Mouse (Mus musculus) embryonic facial prominence, embryonic 14.5 days (tissue): ENCODE data around the gene Twf1. TPM values are rescaled to one million over a fixed set of nuclear protein-coding genes. Genes with fewer than 3 reads are reported as not detected.

ENCODE experiments used
- ATAC-seq: fragments of 200-750 bp; cut with Nextera tagmentation; 2 replicates; pipeline ENCODE4 v1.8.0; 2017; ENCODE audit warnings: low read depth, moderate number of reproducible peaks, moderate TSS enrichment
- DNase-seq: peaks from one replicate; pipeline ENCODE4 v3.0.0-alpha.2; 2015; ENCODE audit warnings: low spot score
- H3K27ac ChIP-seq: fragments of 300-500 bp; sonication (generic); replicated peaks from 2 replicates; pipeline ENCODE4 v1.5.1; 2014; ENCODE audit warnings: low read depth, mild to moderate bottlenecking, low read length, moderate library complexity
- H3K27me3 ChIP-seq: fragments of 300-500 bp; sonication (generic); replicated peaks from 2 replicates; pipeline ENCODE4 v1.6.1; 2014; ENCODE audit warnings: low read length; ENCODE audit not compliant: control insufficient read depth, insufficient read depth
- H3K36me3 ChIP-seq: fragments of 300-500 bp; sonication (generic); 2 replicates; pipeline ENCODE4 v1.6.1; 2014; ENCODE audit warnings: low read length, mixed read lengths; ENCODE audit not compliant: control insufficient read depth, insufficient read depth
- H3K4me1 ChIP-seq: fragments of 300-500 bp; sonication (generic); 2 replicates; pipeline ENCODE4 v1.6.1; 2014; ENCODE audit warnings: antibody characterized with exemption, low read length; ENCODE audit not compliant: control insufficient read depth, insufficient read depth
- H3K4me2 ChIP-seq: fragments of 300-500 bp; sonication (generic); 2 replicates; pipeline ENCODE4 v1.6.1; 2014; ENCODE audit warnings: low read depth, mild to moderate bottlenecking, low read length, moderate library complexity, mixed read lengths
- H3K4me3 ChIP-seq: fragments of 300-500 bp; sonication (generic); 2 replicates; pipeline ENCODE4 v1.5.1; 2014; ENCODE audit warnings: low read depth, mild to moderate bottlenecking, low read length
- H3K9ac ChIP-seq: fragments of 300-500 bp; sonication (generic); 2 replicates; pipeline ENCODE4 v1.6.1; 2014; ENCODE audit warnings: low read depth, mild to moderate bottlenecking, low read length, moderate library complexity, mixed read lengths
- H3K9me3 ChIP-seq: fragments of 300-500 bp; sonication (generic); 2 replicates; pipeline ENCODE4 v1.6.1; 2016; ENCODE audit warnings: low read length; ENCODE audit not compliant: control insufficient read depth
- WGBS: fragments of 180-500 bp; shearing (Covaris S2); extraction: QIAGEN DNeasy Blood & Tissue Kit; methylation state at CpG from one replicate; pipeline ENCODE4 v1.1.7; 2014; 5-methylcytosine and 5-hydroxymethylcytosine counted together
- polyA plus RNA-seq: library from polyadenylated mRNA; unstranded; fragments of >200 nt; fragmentation: Nextera tagmentation; extraction: Ambion mirVana; gene quantifications from 2 replicates; pipeline ENCODE4 v1.2.1, GENCODE M21; 2014

The Twf1 gene
- polyA plus RNA-seq, 1 experiment from 2014 or later: 78.3 TPM

GRCm38 (mm10) chr15:94587826-94588715, 1.6 kb downstream of the Twf1 start:
- Histone ChIP-seq H3K27ac (no peak overlapping the region), H3K36me3 (peaks cover 35% of the 10 kb centered on the region), H3K4me3 (peak overlapping the region; percentile 99), H3K9ac (peak overlapping the region; percentile 93; the same call in 1 of the 2 replicates), H3K9me3 (no peaks in the 10 kb centered on the region), H3K4me2 (peak overlapping the region; percentile 56), H3K4me1 (peaks cover 4% of the 10 kb centered on the region; the same call in 1 of the 2 replicates), H3K27me3 (no peaks in the 10 kb centered on the region)
- DNase-seq: no peak
- 75% methylated on average over 9 of the region's 9 CpGs for WGBS
- ATAC-seq: no peak

GRCm38 (mm10) chr15:94584738-94585137, 5.0 kb downstream of the Twf1 start:
- 88% methylated on average over 4 of the region's 4 CpGs for WGBS
- Histone ChIP-seq H3K27me3 (no peaks in the 10 kb centered on the region), H3K36me3 (peaks cover 66% of the 10 kb centered on the region), H3K4me3 (no peak overlapping the region), H3K4me2 (no peak overlapping the region), H3K9me3 (no peaks in the 10 kb centered on the region), H3K9ac (no peak overlapping the region), H3K27ac (no peak overlapping the region), H3K4me1 (peaks cover 4% of the 10 kb centered on the region; the same call in 1 of the 2 replicates)
- ATAC-seq (no peak), DNase-seq (no peak)

GRCm38 (mm10) chr15:94583153-94583552, 6.5 kb downstream of the Twf1 start:
- Histone ChIP-seq H3K4me2 (no peak overlapping the region), H3K4me1 (peaks cover 1% of the 10 kb centered on the region; the same call in 1 of the 2 replicates), H3K36me3 (peaks cover 78% of the 10 kb centered on the region), H3K9me3 (no peaks in the 10 kb centered on the region), H3K27me3 (no peaks in the 10 kb centered on the region), H3K4me3 (no peak overlapping the region), H3K27ac (no peak overlapping the region), H3K9ac (no peak overlapping the region)
- 74% methylated on average over 10 of the region's 10 CpGs for WGBS
- DNase-seq (no peak), ATAC-seq (no peak)

GRCm38 (mm10) chr15:94582000-94582593, 7.6 kb downstream of the Twf1 start:
- Histone ChIP-seq H3K4me2 (no peak overlapping the region), H3K36me3 (peaks cover 80% of the 10 kb centered on the region), H3K9ac (no peak overlapping the region), H3K27ac (no peak overlapping the region), H3K4me1 (no peaks in the 10 kb centered on the region), H3K9me3 (no peaks in the 10 kb centered on the region), H3K27me3 (no peaks in the 10 kb centered on the region), H3K4me3 (no peak overlapping the region)
- 65% methylated on average over 7 of the region's 7 CpGs for WGBS
- DNase-seq (no peak), ATAC-seq (no peak)

DNA sequence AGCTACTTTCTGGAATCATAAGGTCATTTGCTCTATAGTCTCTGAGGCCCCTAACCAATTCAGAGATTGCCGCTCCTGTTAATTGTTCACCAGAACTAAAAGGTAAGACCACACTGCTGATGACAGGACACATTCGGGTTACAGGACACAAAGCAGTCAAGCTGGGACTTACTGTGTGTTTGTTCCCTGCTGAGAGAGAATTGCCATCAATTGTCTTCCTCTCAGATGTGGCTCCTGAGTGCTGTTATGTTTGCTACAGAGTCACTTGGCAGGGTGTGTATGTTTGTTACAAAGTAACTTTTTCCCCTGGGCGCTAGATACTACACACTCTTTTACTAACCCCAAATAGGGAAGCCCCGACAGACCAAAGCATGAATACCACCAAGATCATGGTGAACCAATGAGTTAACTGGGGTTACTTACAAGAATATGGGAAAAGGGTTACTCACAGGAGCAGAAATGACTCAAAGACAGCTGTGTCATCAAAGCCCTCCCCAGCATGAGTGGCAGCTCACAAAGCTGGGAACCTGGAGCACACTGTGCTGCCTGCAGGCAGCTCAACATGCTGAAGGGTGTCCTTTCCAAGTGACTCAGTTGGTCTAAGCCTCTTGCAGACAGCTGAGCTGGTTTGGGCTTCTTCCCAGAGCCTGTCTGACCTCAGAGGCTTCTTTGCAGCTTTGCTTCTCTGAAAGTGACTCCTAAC, 15.0 kb downstream of the Twf1 start:
- Histone ChIP-seq H3K4me3 (no peak overlapping the region), H3K4me1 (no peaks in the 10 kb centered on the region), H3K27me3 (no peaks in the 10 kb centered on the region), H3K4me2 (no peak overlapping the region), H3K27ac (no peak overlapping the region), H3K9me3 (no peaks in the 10 kb centered on the region), H3K36me3 (peaks cover 14% of the 10 kb centered on the region), H3K9ac (no peak overlapping the region)
- DNase-seq: no peak
- ATAC-seq: no peak
- WGBS: 70% methylated on average over 4 of the region's 4 CpGs

- Histone ChIP-seq H3K4me1 (no peaks in the 10 kb centered on the region), H3K27me3 (no peaks in the 10 kb centered on the region), H3K36me3 (no peaks in the 10 kb centered on the region), H3K9me3 (no peaks in the 10 kb centered on the region), H3K9ac (no peak overlapping the region), H3K4me3 (no peak overlapping the region), H3K4me2 (no peak overlapping the region), H3K27ac (no peak overlapping the region)
- DNase-seq (no peak), ATAC-seq (no peak)
- 62% methylated on average over 8 of the region's 8 CpGs for whole genome bisulfite sequencing
Observed at GRCm38 (mm10) chr15:94572746-94573145, 16.9 kb downstream of the Twf1 start.

DNA sequence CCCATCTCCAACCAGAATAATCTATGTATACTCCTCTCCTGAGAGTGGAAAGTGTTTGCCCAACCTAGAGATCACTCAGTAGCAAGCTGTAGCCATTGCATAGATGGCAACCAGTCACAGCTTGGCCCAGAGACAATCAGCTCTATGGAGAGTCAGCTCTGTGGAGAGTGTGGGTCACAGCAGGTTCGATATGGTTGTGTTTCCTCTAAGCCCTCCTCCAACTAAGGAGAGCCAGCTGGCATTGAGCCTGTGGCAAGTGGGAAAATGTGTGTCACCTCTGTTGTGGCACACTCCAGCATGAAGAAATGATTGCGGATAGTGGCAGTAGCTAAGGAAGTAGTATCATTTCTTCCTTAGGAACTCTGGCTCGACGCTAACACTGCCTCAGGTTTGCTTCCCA, 18.2 kb downstream of the Twf1 start:
- DNase-seq (no peak), ATAC-seq (no peak)
- no peaks in the 10 kb centered on the region for H3K36me3 ChIP-seq
- no peak overlapping the region for H3K4me2 ChIP-seq
- 79% methylated on average over 4 of the region's 4 CpGs for WGBS
- no peak overlapping the region for H3K9ac ChIP-seq
- no peak overlapping the region for H3K4me3 ChIP-seq
- H3K27me3 ChIP-seq: no peaks in the 10 kb centered on the region
- H3K4me1 ChIP-seq: no peaks in the 10 kb centered on the region
- H3K9me3 ChIP-seq: no peaks in the 10 kb centered on the region
- H3K27ac ChIP-seq: no peak overlapping the region

DNA sequence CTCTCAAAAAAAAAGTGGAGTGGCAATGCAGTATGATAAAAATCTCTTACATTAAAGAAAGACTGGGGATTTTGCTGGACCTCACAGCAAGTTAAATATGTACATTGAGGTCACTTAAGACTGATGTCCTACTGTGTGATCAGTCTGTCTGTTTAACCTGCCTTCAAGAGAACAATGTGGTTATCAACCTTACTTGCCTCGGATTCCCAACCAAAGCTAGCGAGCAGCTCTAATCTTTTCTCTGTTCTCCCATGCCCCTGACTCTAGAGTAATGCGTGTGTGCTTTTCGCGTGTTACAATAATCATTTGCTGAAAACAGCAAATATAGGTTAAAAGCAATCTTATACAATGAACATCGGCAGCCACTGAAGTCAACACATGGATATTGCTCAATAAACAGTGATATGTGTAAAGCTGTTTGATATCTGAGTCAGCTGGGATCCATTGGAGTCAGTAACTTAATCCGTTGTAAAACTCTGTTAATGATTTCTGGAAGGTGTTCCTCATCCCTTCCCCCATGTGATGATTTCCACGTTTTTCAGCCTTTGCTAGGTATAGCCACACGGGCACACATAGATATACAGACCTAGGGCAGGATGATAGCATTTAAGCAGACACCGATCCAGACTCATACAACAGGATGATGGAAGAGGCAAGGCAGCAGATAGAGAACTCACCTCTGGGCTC, 21.1 kb downstream of the Twf1 start:
- Histone ChIP-seq H3K4me3 (no peak overlapping the region), H3K27me3 (no peaks in the 10 kb centered on the region), H3K9me3 (no peaks in the 10 kb centered on the region), H3K4me2 (no peak overlapping the region), H3K27ac (no peak overlapping the region), H3K4me1 (no peaks in the 10 kb centered on the region), H3K36me3 (no peaks in the 10 kb centered on the region), H3K9ac (no peak overlapping the region)
- no peak for ATAC-seq
- WGBS: 81% methylated on average over 10 of the region's 10 CpGs
- DNase-seq: no peak
